Mouse (Mus musculus) large intestine, adult 2 months (tissue): ENCODE measurements around the gene Col6a2. TPM values are rescaled to one million over a fixed set of nuclear protein-coding genes. Genes with fewer than 3 reads are reported as not detected.

Source experiments
- DNase-seq: peaks from one replicate; pipeline ENCODE4 v3.0.0-alpha.2; 2012; ENCODE audit warnings: low read depth, low spot score
- WGBS: fragments of 180-500 bp; shearing (Covaris S2); methylation state at CpG from one replicate; pipeline ENCODE4 v1.1.7; 2018; 5-methylcytosine and 5-hydroxymethylcytosine counted together
- polyA plus RNA-seq: library from polyadenylated mRNA; depleted of rRNA; stranded (reverse); fragments of >200 nt; gene quantifications from 2 replicates; pipeline ENCODE4 v1.2.3, GENCODE M21; 2012; rRNA removed

Gene Col6a2
- polyA plus RNA-seq, 1 experiment, result 69.1 TPM

- WGBS, result 84% methylated on average over 10 of the region's 10 CpGs
- DNase-seq, result no peak
Measured at GRCm38 (mm10) chr10:76561972-76562371, 61.5 kb downstream of the Col6a2 start, which contains the start of gene Spatc1l. Gene Spatc1l, plus strand, starts transcription at chr10:76562272.

GRCm38 (mm10) chr10:76554061-76554460 lies 69.4 kb downstream of the Col6a2 start:
- WGBS, result 75% methylated on average over 5 of the region's 5 CpGs
- DNase-seq, result no peak

GRCm38 (mm10) chr10:76551556-76551955 lies 71.9 kb downstream of the Col6a2 start:
- DNase-seq, result no peak
- 68% methylated on average over 3 of the region's 3 CpGs for WGBS

- WGBS, result 93% methylated on average over 5 of the region's 5 CpGs
- DNase-seq, result no peak
Measured at GRCm38 (mm10) chr10:76550458-76550857, 73.0 kb downstream of the Col6a2 start.

- no peak for DNase-seq
- 75% methylated on average over 8 of the region's 8 CpGs for WGBS
Measured at GRCm38 (mm10) chr10:76548218-76548617, 75.2 kb downstream of the Col6a2 start.

- DNase-seq, result no peak
- WGBS, result 98% methylated on average over 8 of the region's 8 CpGs
Measured at GRCm38 (mm10) chr10:76546566-76546965, 76.9 kb downstream of the Col6a2 start.

Other genes with a start within 250 kb of the Col6a2 start
- not detected in 2 replicates for gene AC141477.1, start 183.2 kb downstream of the Col6a2 start, polyA plus RNA-seq
- gene Pcnt, start 180.8 kb downstream of the Col6a2 start, polyA plus RNA-seq, result 13.1 and 17.0 TPM in 2 replicates
- gene 2610028H24Rik, start 174.5 kb downstream of the Col6a2 start, polyA plus RNA-seq, result not detected in 2 replicates
- 15.8 and 16.9 TPM in 2 replicates for gene Mcm3ap, start 154.7 kb downstream of the Col6a2 start, polyA plus RNA-seq
- 1.9 and 2.6 TPM in 2 replicates for gene Ybey, start 154.5 kb downstream of the Col6a2 start, polyA plus RNA-seq
- 17.4 and 20.4 TPM in 2 replicates for gene Lss, start 92.0 kb downstream of the Col6a2 start, polyA plus RNA-seq
- 0.26 TPM in 1 of 2 replicates, not detected in the other for gene Spatc1l, start 61.4 kb downstream of the Col6a2 start, polyA plus RNA-seq
- not detected in 2 replicates for gene Ftcd, start 48.0 kb downstream of the Col6a2 start, polyA plus RNA-seq
- gene Col6a1, start 102.5 kb upstream of the Col6a2 start, polyA plus RNA-seq, result 71.5 and 98.6 TPM in 2 replicates